ENCODE assay signal across 10 mouse cellular contexts in genomic region chr7:125747316-125747690, GRCm38 (mm10). TPM values are rescaled to one million over a fixed set of nuclear protein-coding genes. Genes with fewer than 3 reads are reported as not detected.
DNase-seq lines count a peak whose midpoint lies in the region; ATAC-seq and TF ChIP-seq lines count a peak whose summit lies in the region.
"Had no signal": no experiment of that assay in that cellular context is flagged by ENCODE, and none has a peak within 500 bp of the region (broad histone marks: within the 10 kb centered on the region; RNA-seq: fewer than 3 reads in every experiment).

No protein-coding gene starts in this region.

- no peak overlapping the region for H3K4me3 ChIP-seq in kidney, postnatal 0 days (replicated peaks; ENCODE audit: low read depth, low read length)
- no peak overlapping the region for H3K4me3 ChIP-seq in E14TG2a.4 (replicated peaks; ENCODE audit: low read length)
- H3K4me3 ChIP-seq: hindbrain, embryonic 15.5 days; limb, embryonic 13.5 days; neural tube, embryonic 12.5 days had no signal

- no peaks in the 10 kb centered on the region for H3K27me3 ChIP-seq in kidney, postnatal 0 days (ENCODE audit: insufficient read depth, low read length)
- H3K27me3 ChIP-seq in E14TG2a.4 (ENCODE audit: insufficient read depth, low read length) = no peaks in the 10 kb centered on the region
- H3K27me3 ChIP-seq: hindbrain, embryonic 15.5 days; limb, embryonic 13.5 days; neural tube, embryonic 12.5 days had no signal

- intact Hi-C loops in left cerebral cortex, postnatal 10 days (cut with DNase I) = loop anchor here (5.0 kb wide), 1 partner anchor 340 kb away; no protein-coding TSS in a partner anchor

- no peak overlapping the region for H3K4me2 ChIP-seq in kidney, postnatal 0 days (ENCODE audit: low read length)
- H3K4me2 ChIP-seq: hindbrain, embryonic 15.5 days; limb, embryonic 13.5 days; neural tube, embryonic 12.5 days had no signal

- peak; percentile 31 for DNase-seq in kidney, postnatal 0 days (ENCODE audit: low spot score)
- no peak for DNase-seq in kidney, adult 18-20 months
- DNase-seq in R1 (ENCODE audit: low read depth, low spot score) (peak; percentile 61), adipocyte (ENCODE audit: low spot score) (no peak)
- peak; percentile 22 for DNase-seq in lung, postnatal 14 days
- no peak for DNase-seq in left cerebral cortex, postnatal 10 days (ENCODE audit: extremely low spot score in 1 of 2, low spot score in 2 of 2)

- H3K9ac ChIP-seq in kidney, postnatal 0 days (ENCODE audit: low read depth, low read length) = no peak overlapping the region
- H3K9ac ChIP-seq: hindbrain, embryonic 15.5 days; limb, embryonic 13.5 days; neural tube, embryonic 12.5 days had no signal

- no peaks in the 10 kb centered on the region for H3K36me3 ChIP-seq in kidney, postnatal 0 days (ENCODE audit: insufficient read depth, low read length)
- no peaks in the 10 kb centered on the region for H3K36me3 ChIP-seq in E14TG2a.4 (ENCODE audit: insufficient read depth, low read length)
- H3K36me3 ChIP-seq: hindbrain, embryonic 15.5 days; neural tube, embryonic 12.5 days had no signal

- H3K27ac ChIP-seq in kidney, postnatal 0 days = no peak overlapping the region
- H3K27ac ChIP-seq: hindbrain, embryonic 15.5 days; limb, embryonic 13.5 days; neural tube, embryonic 12.5 days had no signal

- H3K9me3 ChIP-seq in kidney, postnatal 0 days (replicated peaks; ENCODE audit: low read length) = no peaks in the 10 kb centered on the region
- no peaks in the 10 kb centered on the region for H3K9me3 ChIP-seq in E14TG2a.4 (ENCODE audit: low read length)
- H3K9me3 ChIP-seq: hindbrain, embryonic 15.5 days; limb, embryonic 13.5 days; neural tube, embryonic 12.5 days had no signal

- ATAC-seq in kidney, postnatal 0 days (replicated peaks; ENCODE audit: low FRiP score, low read depth) = no peak

- H3K4me1 ChIP-seq in kidney, postnatal 0 days (replicated peaks; ENCODE audit: insufficient read depth, low read length) = no peaks in the 10 kb centered on the region
- peaks cover 7% of the 10 kb centered on the region for H3K4me1 ChIP-seq in E14TG2a.4 (replicated peaks; ENCODE audit: low read depth, low read length)
- H3K4me1 ChIP-seq: hindbrain, embryonic 15.5 days; limb, embryonic 13.5 days; neural tube, embryonic 12.5 days had no signal

- TF ChIP-seq CTCF in kidney, postnatal 0 days (IDR thresholded peaks at IDR 0.05; ENCODE audit: low read depth) = peak; percentile 59
- peak; percentile 76 for TF ChIP-seq CTCF in E14TG2a.4 (conservative IDR thresholded peaks at IDR 0.05; ENCODE audit: low read length)

- 67% methylated on average over 7 of the region's 7 CpGs for WGBS in kidney, postnatal 0 days

RNA-seq across cellular contexts. Expression of gene D430042O09Rik, which starts 39.6 kb away (rescaled TPM):
- 4.4 and 4.8 TPM in 2 replicates for polyA plus RNA-seq in kidney, postnatal 0 days (2015; fragmentation: Nextera tagmentation; extraction: Ambion mirVana)
- total RNA-seq in left cerebral cortex, postnatal 10 days (2021) = 10 to 100 TPM; 23.0 to 26.8 TPM

RNA-seq across cellular contexts. Expression of gene Gtf3c1, which starts 39.7 kb away (rescaled TPM):
- polyA plus RNA-seq in kidney, postnatal 0 days (2015; fragmentation: Nextera tagmentation; extraction: Ambion mirVana) = 15.6 and 17.8 TPM in 2 replicates
- total RNA-seq in left cerebral cortex, postnatal 10 days (2021) = 10 to 100 TPM; 84.7 to 85.4 TPM

Comparison
In these comparisons a context has a peak if more than half of its experiments do, and no peak if none do; other contexts are left out.
1. DNase-seq: peak in kidney, postnatal 0 days (single experiment), R1 (single experiment) and lung, postnatal 14 days (single experiment); none in kidney, adult 18-20 months (single experiment), left cerebral cortex, postnatal 10 days (0 of 2) and adipocyte (single experiment).